Comparison of ENCODE assay signal across 18 mouse cellular contexts in the genomic region with DNA sequence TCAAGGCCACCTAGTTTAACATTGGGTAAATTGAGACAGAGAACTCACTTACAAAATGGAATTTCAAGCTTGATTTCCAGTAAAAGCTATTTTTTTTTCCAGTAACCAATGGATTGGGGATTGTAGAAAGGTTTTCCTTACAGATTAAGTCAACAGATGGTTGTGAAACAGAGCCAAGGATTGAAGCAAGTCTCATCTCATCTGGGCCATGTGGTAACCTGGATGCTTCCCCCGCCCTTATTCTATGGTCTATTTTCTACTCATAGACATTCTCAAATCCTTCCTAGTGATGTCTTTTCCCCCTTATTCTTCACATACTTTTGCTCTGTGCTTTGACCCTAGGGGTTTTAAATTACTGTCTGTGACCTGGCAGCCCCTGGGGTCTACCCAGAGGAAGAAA.
"Had no signal": no experiment of that assay in that cellular context is flagged by ENCODE, and none has a peak within 500 bp of the region (broad histone marks: within the 10 kb centered on the region; RNA-seq: fewer than 3 reads in every experiment).

No protein-coding gene starts in this region.

- H3K4me3 ChIP-seq: limb, embryonic 10.5 days; limb, embryonic 13.5 days; liver, embryonic 12.5 days; liver, embryonic 15.5 days; lung, embryonic 15.5 days; megakaryocyte, embryonic 14.5 days; midbrain, embryonic 10.5 days; midbrain, embryonic 13.5 days had no signal

- H3K9ac ChIP-seq: limb, embryonic 13.5 days; liver, embryonic 12.5 days; liver, embryonic 15.5 days; lung, embryonic 15.5 days; midbrain, embryonic 13.5 days had no signal

- DNase-seq: kidney, adult 2 months; kidney, postnatal 25 days; liver; lung, adult 18-20 months; lung, postnatal 10 days; lung, postnatal 36 days; thymus, postnatal 25 days had no signal

- H3K36me3 ChIP-seq: limb, embryonic 10.5 days; limb, embryonic 13.5 days; liver, embryonic 12.5 days; liver, embryonic 15.5 days; lung, embryonic 15.5 days; midbrain, embryonic 10.5 days; midbrain, embryonic 13.5 days had no signal

- H3K4me1 ChIP-seq: limb, embryonic 10.5 days; limb, embryonic 13.5 days; liver, embryonic 12.5 days; liver, embryonic 15.5 days; lung, embryonic 15.5 days; megakaryocyte, embryonic 14.5 days; midbrain, embryonic 10.5 days; midbrain, embryonic 13.5 days had no signal

- H3K9me3 ChIP-seq: limb, embryonic 10.5 days; limb, embryonic 13.5 days; liver, embryonic 12.5 days; liver, embryonic 15.5 days; lung, embryonic 15.5 days; midbrain, embryonic 10.5 days; midbrain, embryonic 13.5 days had no signal

- H3K4me2 ChIP-seq: limb, embryonic 13.5 days; liver, embryonic 12.5 days; liver, embryonic 15.5 days; lung, embryonic 15.5 days; midbrain, embryonic 13.5 days had no signal

- ATAC-seq: intestine, postnatal 0 days; liver, embryonic 12.5 days; midbrain, embryonic 13.5 days had no signal

- H3K27ac ChIP-seq: kidney, postnatal 0 days; limb, embryonic 10.5 days; limb, embryonic 13.5 days; liver, embryonic 12.5 days; liver, embryonic 15.5 days; lung, embryonic 15.5 days; midbrain, embryonic 10.5 days; midbrain, embryonic 13.5 days; stomach, postnatal 0 days had no signal

- H3K27me3 ChIP-seq: limb, embryonic 13.5 days; liver, embryonic 12.5 days; liver, embryonic 15.5 days; lung, embryonic 15.5 days; megakaryocyte, embryonic 14.5 days; midbrain, embryonic 13.5 days had no signal
